In genomic region chr9:56100041-56100522, GRCm38 (mm10) we compare ENCODE assay signal across 16 mouse cellular contexts. TPM values are rescaled to one million over a fixed set of nuclear protein-coding genes. Genes with fewer than 3 reads are reported as not detected.
A peak's percentile ranks its signal among the peaks of the same experiment; 100 is the strongest.
DNase-seq lines count a peak whose midpoint lies in the region; ATAC-seq lines count a peak whose summit lies in the region.
"Had no signal": no experiment of that assay in that cellular context is flagged by ENCODE, and none has a peak within 500 bp of the region (broad histone marks: within the 10 kb centered on the region; RNA-seq: fewer than 3 reads in every experiment).

No protein-coding gene starts in this region.

- H3K9me3 ChIP-seq in heart, embryonic 10.5 days, result no peaks in the 10 kb centered on the region
- H3K9me3 ChIP-seq: embryonic facial prominence, embryonic 15.5 days; heart, embryonic 13.5 days; hindbrain, embryonic 10.5 days; intestine, embryonic 15.5 days had no signal

- H3K4me1 ChIP-seq in heart, embryonic 10.5 days, result peaks cover 6% of the 10 kb centered on the region; the same call in 1 of the 2 replicates
- H3K4me1 ChIP-seq: intestine, embryonic 15.5 days had no signal

- H3K36me3 ChIP-seq in heart, embryonic 10.5 days, result no peaks in the 10 kb centered on the region
- H3K36me3 ChIP-seq: embryonic facial prominence, embryonic 15.5 days; heart, embryonic 13.5 days; hindbrain, embryonic 10.5 days; intestine, embryonic 15.5 days had no signal

- no peak overlapping the region for H3K27ac ChIP-seq in heart, embryonic 10.5 days
- H3K27ac ChIP-seq: embryonic facial prominence, embryonic 15.5 days; heart, embryonic 13.5 days; hindbrain, embryonic 10.5 days; intestine, embryonic 15.5 days had no signal

- no peaks in the 10 kb centered on the region for H3K27me3 ChIP-seq in heart, embryonic 10.5 days (ENCODE audit: insufficient read depth, poor library complexity, severe bottlenecking)
- H3K27me3 ChIP-seq: embryonic facial prominence, embryonic 15.5 days; heart, embryonic 13.5 days; intestine, embryonic 15.5 days had no signal

- 78% methylated on average over 7 of the region's 7 CpGs for WGBS in heart, embryonic 10.5 days

- DNase-seq in spleen, adult 18-20 months, result peak; percentile 29 to 40
- no peak for DNase-seq in spleen, postnatal 10 days (ENCODE audit: low spot score in 2 of 2)
- DNase-seq in embryo, embryonic 11 days, result no peak
- no peak for DNase-seq in heart, embryonic 10.5 days (ENCODE audit: low spot score)
- no peak for DNase-seq in cerebellum, postnatal 25 days
- DNase-seq: gastrocnemius, postnatal 36 days; kidney, postnatal 10 days; lung, embryonic 14.5 days; retina, postnatal 1 day had no signal

- H3K4me3 ChIP-seq in heart, embryonic 10.5 days, result no peak overlapping the region
- H3K4me3 ChIP-seq: embryonic facial prominence, embryonic 15.5 days; heart, embryonic 13.5 days; hindbrain, embryonic 10.5 days; intestine, embryonic 15.5 days had no signal

- ATAC-seq in CD4-positive, CD25-positive, alpha-beta regulatory T cell, adult 4 months, result peak; percentile 36
- peak; percentile 36 to 68 for ATAC-seq in hematopoietic stem cell, adult 5-6 weeks (replicated peaks in 1 of 2; ENCODE audit: insufficient read depth in 1 of 2, low FRiP score in 2 of 2, low TSS enrichment in 1 of 2, low read depth in 1 of 2, poor library complexity in 2 of 2, severe bottlenecking in 2 of 2)
- ATAC-seq in neutrophil, adult 5-6 weeks (ENCODE audit: extremely low read depth, insufficient number of reproducible peaks, low FRiP score, poor library complexity, severe bottlenecking), result peak; percentile 49
- ATAC-seq: intestine, embryonic 15.5 days had no signal

RNA-seq across cellular contexts. Expression of gene Pstpip1, which starts 10.3 kb away (rescaled TPM):
- 10 to 100 TPM; 33.1 to 56.6 TPM for polyA plus RNA-seq in CD4-positive, CD25-positive, alpha-beta regulatory T cell, adult 4 months (2017; shearing (Covaris generic))
- total RNA-seq in hematopoietic stem cell, adult 5-6 weeks (2017), result 109 and 141 TPM in 2 replicates
- 369 and 376 TPM in 2 replicates for total RNA-seq in neutrophil, adult 5-6 weeks (2017)
- 0.58 and 1.2 TPM in 2 replicates for polyA plus RNA-seq in heart, embryonic 10.5 days (2016; fragmentation: Nextera tagmentation; extraction: Ambion mirVana)

RNA-seq across cellular contexts. Expression of gene Rcn2, which starts 58.4 kb away (rescaled TPM):
- polyA plus RNA-seq in CD4-positive, CD25-positive, alpha-beta regulatory T cell, adult 4 months (2017; shearing (Covaris generic)), result 10 to 100 TPM; 10.9 to 16.8 TPM
- 74.9 and 87.8 TPM in 2 replicates for total RNA-seq in hematopoietic stem cell, adult 5-6 weeks (2017)
- total RNA-seq in neutrophil, adult 5-6 weeks (2017), result 24.9 and 27.7 TPM in 2 replicates
- polyA plus RNA-seq in heart, embryonic 10.5 days (2016; fragmentation: Nextera tagmentation; extraction: Ambion mirVana), result 182 and 205 TPM in 2 replicates

Comparison
In these comparisons a context has a peak if more than half of its experiments do, and no peak if none do; other contexts are left out.
1. DNase-seq: peak in spleen, adult 18-20 months (2 of 2); none in spleen, postnatal 10 days (0 of 2), embryo, embryonic 11 days (single experiment), heart, embryonic 10.5 days (single experiment) and cerebellum, postnatal 25 days (0 of 2).
2. Peak in every context shown above with its lines, with median percentiles within 50 percentile points of each other: ATAC-seq.